Mouse (Mus musculus) heart, embryonic 14.5 days (tissue): ENCODE measurements around the gene Olfr555. TPM values are rescaled to one million over a fixed set of nuclear protein-coding genes. Genes with fewer than 3 reads are reported as not detected.

Experiments
- polyA plus RNA-seq: library from polyadenylated mRNA; unstranded; fragments of >200 nt; fragmentation: Nextera tagmentation; extraction: Ambion mirVana; gene quantifications from 2 replicates; pipeline ENCODE4 v1.2.1, GENCODE M21; 2014

Gene Olfr555
- polyA plus RNA-seq, 1 experiment from 2014 or later, result not detected

Other genes starting within 250 kb of the Olfr555 start
- 119 TPM in 2 replicates for gene Rrm1, start 217.1 kb upstream of the Olfr555 start, polyA plus RNA-seq
- 0.27 and 0.41 TPM in 2 replicates for gene Olfr543, start 177.1 kb upstream of the Olfr555 start, polyA plus RNA-seq
- gene Olfr544, start 170.5 kb upstream of the Olfr555 start, polyA plus RNA-seq, result 0.12 and 0.13 TPM in 2 replicates
- not detected in 2 replicates for gene Olfr545, start 159.2 kb upstream of the Olfr555 start, polyA plus RNA-seq
- gene Olfr547, start 124.1 kb upstream of the Olfr555 start, polyA plus RNA-seq, result not detected in 2 replicates
- gene Olfr548-ps1, start 117.9 kb upstream of the Olfr555 start, polyA plus RNA-seq, result not detected in 2 replicates
- gene Olfr549, start 109.0 kb upstream of the Olfr555 start, polyA plus RNA-seq, result not detected in 2 replicates
- 0.57 and 0.96 TPM in 2 replicates for gene Trim21, start 93.3 kb upstream of the Olfr555 start, polyA plus RNA-seq
- not detected in 2 replicates for gene Olfr550, start 87.4 kb upstream of the Olfr555 start, polyA plus RNA-seq
- not detected in 2 replicates for gene Olfr551, start 66.9 kb upstream of the Olfr555 start, polyA plus RNA-seq
- gene Olfr552, start 61.1 kb upstream of the Olfr555 start, polyA plus RNA-seq, result not detected in 2 replicates
- not detected in 2 replicates for gene Olfr553, start 40.6 kb upstream of the Olfr555 start, polyA plus RNA-seq
- gene Olfr554, start 20.4 kb upstream of the Olfr555 start, polyA plus RNA-seq, result not detected in 2 replicates
- not detected in 2 replicates for gene Olfr556, start 6.1 kb downstream of the Olfr555 start, polyA plus RNA-seq
- gene Trim68, start 28.5 kb downstream of the Olfr555 start, polyA plus RNA-seq, result 13.5 and 16.3 TPM in 2 replicates
- gene Olfr557, start 37.1 kb downstream of the Olfr555 start, polyA plus RNA-seq, result not detected in 2 replicates
- 0.20 and 0.30 TPM in 2 replicates for gene Olfr558, start 43.4 kb downstream of the Olfr555 start, polyA plus RNA-seq
- gene Olfr33, start 60.2 kb downstream of the Olfr555 start, polyA plus RNA-seq, result not detected in 2 replicates
- 0.12 TPM in 1 of 2 replicates, not detected in the other for gene Olfr559, start 68.7 kb downstream of the Olfr555 start, polyA plus RNA-seq
- gene Olfr560, start 100.5 kb downstream of the Olfr555 start, polyA plus RNA-seq, result not detected in 2 replicates
- gene Olfr78, start 100.6 kb downstream of the Olfr555 start, polyA plus RNA-seq, result not detected in 2 replicates
- not detected in 2 replicates for gene Olfr561, start 112.4 kb downstream of the Olfr555 start, polyA plus RNA-seq
- gene Olfr564, start 144.7 kb downstream of the Olfr555 start, polyA plus RNA-seq, result not detected in 2 replicates
- gene Olfr566, start 199.9 kb downstream of the Olfr555 start, polyA plus RNA-seq, result not detected in 2 replicates
- gene Olfr568, start 218.3 kb downstream of the Olfr555 start, polyA plus RNA-seq, result not detected in 2 replicates
- gene Olfr569, start 232.1 kb downstream of the Olfr555 start, polyA plus RNA-seq, result not detected in 2 replicates
- not detected in 2 replicates for gene Olfr570, start 235.8 kb downstream of the Olfr555 start, polyA plus RNA-seq